19 mouse cellular contexts compared by ENCODE assay signal in the genomic region with DNA sequence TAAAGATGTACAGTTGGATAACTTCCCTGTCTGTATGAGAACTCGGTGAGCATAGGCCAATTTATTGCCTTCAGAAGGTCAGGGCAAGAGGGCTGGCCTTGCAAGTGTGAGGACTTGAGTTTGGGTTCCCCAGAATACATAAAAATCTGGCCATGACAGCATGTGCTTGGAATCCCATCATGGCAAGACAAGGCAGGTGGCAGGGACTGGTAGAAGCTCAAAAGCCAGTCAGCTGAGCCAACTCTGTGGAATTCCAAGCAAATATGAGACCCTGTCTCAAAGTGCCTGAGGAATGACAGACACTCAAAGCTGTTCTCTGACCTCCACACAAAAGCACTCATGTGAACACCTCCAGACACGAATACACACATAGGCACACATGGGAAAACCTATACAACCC.
DNase-seq lines count a peak whose midpoint lies in the region; ATAC-seq and TF ChIP-seq lines count a peak whose summit lies in the region.
"Had no signal": no experiment of that assay in that cellular context is flagged by ENCODE, and none has a peak within 500 bp of the region (broad histone marks: within the 10 kb centered on the region; RNA-seq: fewer than 3 reads in every experiment).

No protein-coding gene starts in this region.

- no peaks in the 10 kb centered on the region for H3K36me3 ChIP-seq in C2C12 (ENCODE audit: control insufficient read depth, insufficient read depth)
- H3K36me3 ChIP-seq in liver, postnatal 0 days (replicated peaks; ENCODE audit: insufficient read depth, low read length), result no peaks in the 10 kb centered on the region
- H3K36me3 ChIP-seq: embryonic facial prominence, embryonic 10.5 days; embryonic facial prominence, embryonic 12.5 days; forebrain, embryonic 15.5 days had no signal

- H3K9ac ChIP-seq in liver, postnatal 0 days (replicated peaks), result no peak overlapping the region
- H3K9ac ChIP-seq: embryonic facial prominence, embryonic 12.5 days; forebrain, embryonic 13.5 days; forebrain, embryonic 15.5 days; forebrain, postnatal 0 days had no signal

- WGBS in liver, postnatal 0 days (ENCODE audit: insufficient replicate concordance), result 53% methylated on average over 2 of the region's 2 CpGs

- H3K79me2 ChIP-seq in C2C12 (ENCODE audit: control insufficient read depth, insufficient read depth), result no peaks in the 10 kb centered on the region

- H3K4me3 ChIP-seq in C2C12 (ENCODE audit: insufficient read depth, poor library complexity, severe bottlenecking), result no peak overlapping the region
- H3K4me3 ChIP-seq in liver, postnatal 0 days (ENCODE audit: low read depth, low read length), result no peak overlapping the region
- H3K4me3 ChIP-seq: embryonic facial prominence, embryonic 10.5 days; embryonic facial prominence, embryonic 12.5 days; forebrain, embryonic 13.5 days; forebrain, embryonic 15.5 days had no signal

- no peak overlapping the region for H3K4me2 ChIP-seq in liver, postnatal 0 days (ENCODE audit: low read depth, low read length)
- H3K4me2 ChIP-seq: embryonic facial prominence, embryonic 12.5 days; forebrain, embryonic 13.5 days; forebrain, embryonic 15.5 days had no signal

- ATAC-seq in liver, postnatal 0 days, result no peak
- ATAC-seq: activated CD4-positive, CD25-positive, alpha-beta regulatory T cell, adult 4 months; forebrain, embryonic 13.5 days; forebrain, embryonic 15.5 days; forebrain, postnatal 0 days; Patski had no signal

- no peak for TF ChIP-seq EP300 in liver, postnatal 0 days (IDR thresholded peaks at IDR 0.05; ENCODE audit: low read depth)

- TF ChIP-seq CTCF in C2C12 (IDR thresholded peaks at IDR 0.05; ENCODE audit: control insufficient read depth, insufficient read depth, insufficient read length), result no peak
- TF ChIP-seq CTCF in liver, postnatal 0 days (IDR thresholded peaks at IDR 0.05; ENCODE audit: low read depth), result no peak

- H3K4me1 ChIP-seq in liver, postnatal 0 days (ENCODE audit: insufficient read depth), result no peaks in the 10 kb centered on the region
- H3K4me1 ChIP-seq: forebrain, embryonic 13.5 days; forebrain, embryonic 15.5 days had no signal

- DNase-seq in adrenal gland, adult 2 months, result peak; percentile 31
- DNase-seq in adrenal gland, postnatal 36 days, result no peak
- DNase-seq in heart, adult 11 months, result peak; percentile 59
- DNase-seq in heart, postnatal 14 days, result no peak
- DNase-seq in liver, postnatal 0 days, result no peak
- DNase-seq: B cell, adult 2 months; cerebellum, adult 11-12 months; cerebellum, adult 2 months; cerebellum, adult 9-10 months; cerebellum, postnatal 10 days; cerebellum, postnatal 25 days; forebrain, postnatal 0 days had no signal

- H3ac ChIP-seq in C2C12 (ENCODE audit: control insufficient read depth, insufficient read length, low read depth), result no peak overlapping the region

- no peaks in the 10 kb centered on the region for H3K79me3 ChIP-seq in C2C12 (ENCODE audit: low read depth)

- intact Hi-C loops in heart, postnatal 14 days (cut with DNase I), result no loop called here

- no peak overlapping the region for H3K27ac ChIP-seq in liver, postnatal 0 days (ENCODE audit: low read depth)
- H3K27ac ChIP-seq: embryonic facial prominence, embryonic 10.5 days; embryonic facial prominence, embryonic 12.5 days; forebrain, embryonic 13.5 days; forebrain, embryonic 15.5 days had no signal

- no peaks in the 10 kb centered on the region for H3K9me3 ChIP-seq in liver, postnatal 0 days (ENCODE audit: low read length)
- H3K9me3 ChIP-seq: embryonic facial prominence, embryonic 10.5 days; embryonic facial prominence, embryonic 12.5 days; forebrain, embryonic 13.5 days; forebrain, embryonic 15.5 days had no signal

- H3K27me3 ChIP-seq in C2C12 (ENCODE audit: control insufficient read depth, insufficient read depth, insufficient read length), result no peaks in the 10 kb centered on the region
- H3K27me3 ChIP-seq in liver, postnatal 0 days (ENCODE audit: insufficient read depth, low read length), result no peaks in the 10 kb centered on the region
- H3K27me3 ChIP-seq: embryonic facial prominence, embryonic 12.5 days; forebrain, embryonic 13.5 days; forebrain, embryonic 15.5 days; Patski had no signal

TF ChIP-seq in C2C12, 6 proteins besides CTCF, POLR2A, EP300 and RAD21:
- no peak for TF ChIP-seq USF1 (IDR thresholded peaks at IDR 0.05; ENCODE audit: low read depth)
- no peak for TF ChIP-seq CEBPB (IDR thresholded peaks at IDR 0.05; ENCODE audit: low read depth)
- TF ChIP-seq FOSL1 (IDR thresholded peaks at IDR 0.05; ENCODE audit: insufficient read depth, low read length, poor library complexity, severe bottlenecking), result no peak
- peak; percentile 28 for TF ChIP-seq MYOD1 (IDR thresholded peaks at IDR 0.05; ENCODE audit: control insufficient read depth, insufficient read length, low read depth)

Comparison
In these comparisons a context has a peak if more than half of its experiments do, and no peak if none do; other contexts are left out.
1. DNase-seq: peak in adrenal gland, adult 2 months (single experiment) and heart, adult 11 months (single experiment); none in adrenal gland, postnatal 36 days (0 of 2), heart, postnatal 14 days (0 of 2) and liver, postnatal 0 days (single experiment).